ENCODE assay signal across 13 mouse cellular contexts in genomic region chr12:33405398-33406026, GRCm38 (mm10). TPM values are rescaled to one million over a fixed set of nuclear protein-coding genes. Genes with fewer than 3 reads are reported as not detected.
DNase-seq lines count a peak whose midpoint lies in the region; ATAC-seq and TF ChIP-seq lines count a peak whose summit lies in the region.
"Had no signal": no experiment of that assay in that cellular context is flagged by ENCODE, and none has a peak within 500 bp of the region (broad histone marks: within the 10 kb centered on the region; RNA-seq: fewer than 3 reads in every experiment).

No protein-coding gene starts in this region.

- no peak for TF ChIP-seq CTCF in brain, embryonic 14.5 days (IDR thresholded peaks at IDR 0.05; ENCODE audit: borderline replicate concordance, extremely low read depth, insufficient read depth, insufficient read length)

- peak overlapping the region; percentile 46 for H3K27ac ChIP-seq in neural tube, embryonic 14.5 days (ENCODE audit: low read depth, low read length)
- H3K27ac ChIP-seq: limb, embryonic 15.5 days had no signal

- H3K9ac ChIP-seq in neural tube, embryonic 14.5 days (replicated peaks; ENCODE audit: low read depth, low read length): no peak overlapping the region
- H3K9ac ChIP-seq: limb, embryonic 15.5 days had no signal

- H3K27me3 ChIP-seq in neural tube, embryonic 14.5 days (ENCODE audit: control insufficient read depth, insufficient read depth, low read length): no peaks in the 10 kb centered on the region
- H3K27me3 ChIP-seq: limb, embryonic 15.5 days had no signal

- peak; percentile 79 for ATAC-seq in neural tube, embryonic 14.5 days (ENCODE audit: low read depth)
- ATAC-seq: intestine, postnatal 0 days had no signal

- H3K4me3 ChIP-seq in neural tube, embryonic 14.5 days (ENCODE audit: low read depth, low read length): no peak overlapping the region
- H3K4me3 ChIP-seq: limb, embryonic 15.5 days had no signal

- WGBS in neural tube, embryonic 14.5 days: 39% methylated on average over 6 of the region's 6 CpGs

- TF ChIP-seq POLR2A in brain, embryonic 14.5 days (IDR thresholded peaks at IDR 0.05; ENCODE audit: borderline replicate concordance, extremely low read depth, insufficient read depth, insufficient read length, poor library complexity, severe bottlenecking): no peak

- DNase-seq in layer of hippocampus, adult 9-11 months: peak; percentile 57
- no peak for DNase-seq in layer of hippocampus, postnatal 36 days
- DNase-seq in brain, embryonic 14.5 days (ENCODE audit: low read depth): peak; percentile 43
- peak; percentile 35 for DNase-seq in lung, postnatal 10 days
- DNase-seq in gastrocnemius, adult 8-10 months (ENCODE audit: low spot score in 2 of 2): no peak
- DNase-seq in thymus, postnatal 4 days: no peak
- DNase-seq: thymus, postnatal 14 days had no signal

- no peaks in the 10 kb centered on the region for H3K9me3 ChIP-seq in neural tube, embryonic 14.5 days (ENCODE audit: control insufficient read depth, low read length)
- H3K9me3 ChIP-seq: limb, embryonic 15.5 days had no signal

- H3K4me1 ChIP-seq in neural tube, embryonic 14.5 days (ENCODE audit: control insufficient read depth, insufficient read depth, low read length): 0 out of 2 replicates have a peak, but pooled peaks cover 4% of the 10 kb centered on the region
- H3K4me1 ChIP-seq: limb, embryonic 15.5 days had no signal

- H3K4me2 ChIP-seq in neural tube, embryonic 14.5 days (ENCODE audit: low read depth, low read length): no peak overlapping the region
- H3K4me2 ChIP-seq: limb, embryonic 15.5 days had no signal

- no peaks in the 10 kb centered on the region for H3K36me3 ChIP-seq in neural tube, embryonic 14.5 days (ENCODE audit: control insufficient read depth, insufficient read depth, low read length)
- H3K36me3 ChIP-seq: limb, embryonic 15.5 days had no signal

RNA-seq across cellular contexts. Expression of gene Efcab10, which starts 10.9 kb away (rescaled TPM):
- 1 to 10 TPM; 2.6 to 4.5 TPM for total RNA-seq in layer of hippocampus, postnatal 36 days (2021)
- polyA plus RNA-seq in brain, embryonic 14.5 days (2012; rRNA removed): 1.1 and 1.8 TPM in 2 replicates
- polyA plus RNA-seq in neural tube, embryonic 14.5 days (2014; fragmentation: Nextera tagmentation; extraction: Ambion mirVana): 1.7 and 2.9 TPM in 2 replicates
- total RNA-seq in gastrocnemius, adult 8-10 months (2022): not detected
- total RNA-seq: gastrocnemius, adult 18-20 months; monocyte, adult 5-6 weeks had no signal
- polyA plus RNA-seq: heart, embryonic 14.5 days; limb, embryonic 15.5 days had no signal

RNA-seq across cellular contexts. Expression of gene Twistnb, which starts 23.9 kb away (rescaled TPM):
- total RNA-seq in layer of hippocampus, postnatal 36 days (2021): 10 to 100 TPM; 16.1 to 16.8 TPM
- polyA plus RNA-seq in brain, embryonic 14.5 days (2012; rRNA removed): 9.8 and 12.7 TPM in 2 replicates
- polyA plus RNA-seq in neural tube, embryonic 14.5 days (2014; fragmentation: Nextera tagmentation; extraction: Ambion mirVana): 40.7 and 55.5 TPM in 2 replicates
- total RNA-seq in gastrocnemius, adult 8-10 months (2022): 10 to 100 TPM; 10.1 to 12.2 (median 11.0) TPM

Comparison
In these comparisons a context has a peak if more than half of its experiments do, and no peak if none do; other contexts are left out.
1. DNase-seq: peak in layer of hippocampus, adult 9-11 months (single experiment), brain, embryonic 14.5 days (single experiment) and lung, postnatal 10 days (single experiment); none in layer of hippocampus, postnatal 36 days (0 of 2), gastrocnemius, adult 8-10 months (0 of 2) and thymus, postnatal 4 days (single experiment).